Mouse (Mus musculus) stomach, postnatal 0 days (tissue): ENCODE results near the gene Kazn. TPM values are rescaled to one million over a fixed set of nuclear protein-coding genes. Genes with fewer than 3 reads are reported as not detected.

Experiments
- ATAC-seq: fragments of 200-750 bp; cut with Nextera tagmentation; 2 replicates; pipeline ENCODE4 v1.8.0; 2017; ENCODE audit not compliant: low FRiP score, low TSS enrichment
- DNase-seq: peaks from one replicate; pipeline ENCODE4 v3.0.0-alpha.2; 2016; ENCODE audit warnings: low spot score
- H3K27ac ChIP-seq: fragments of 300-500 bp; sonication (generic); replicated peaks from 2 replicates; pipeline ENCODE4 v1.5.1; 2014; ENCODE audit warnings: mild to moderate bottlenecking, control low read depth
- H3K27me3 ChIP-seq: fragments of 300-500 bp; sonication (generic); 2 replicates; pipeline ENCODE4 v1.6.1; 2014; ENCODE audit warnings: low read length; ENCODE audit not compliant: control insufficient read depth, insufficient read depth
- H3K36me3 ChIP-seq: fragments of 300-500 bp; sonication (generic); 2 replicates; pipeline ENCODE4 v1.6.1; 2014; ENCODE audit warnings: low read length, mixed read lengths; ENCODE audit not compliant: control insufficient read depth, insufficient read depth
- H3K4me1 ChIP-seq: fragments of 300-500 bp; sonication (generic); replicated peaks from 2 replicates; pipeline ENCODE4 v1.6.1; 2014; ENCODE audit warnings: antibody characterized with exemption; ENCODE audit not compliant: control insufficient read depth, insufficient read depth
- H3K4me2 ChIP-seq: fragments of 300-500 bp; sonication (generic); replicated peaks from 2 replicates; pipeline ENCODE4 v1.6.1; 2014; ENCODE audit warnings: low read depth, mild to moderate bottlenecking, control low read depth, moderate library complexity
- H3K4me3 ChIP-seq: fragments of 300-500 bp; sonication (generic); 2 replicates; pipeline ENCODE4 v1.5.1; 2014; ENCODE audit warnings: low read depth, low read length, control low read depth
- H3K9ac ChIP-seq: fragments of 300-500 bp; sonication (generic); 2 replicates; pipeline ENCODE4 v1.6.1; 2014; ENCODE audit warnings: mild to moderate bottlenecking, low read length, control low read depth, mixed read lengths
- H3K9me3 ChIP-seq: fragments of 300-500 bp; sonication (generic); 2 replicates; pipeline ENCODE4 v1.6.1; 2016; ENCODE audit warnings: low read length; ENCODE audit not compliant: control insufficient read depth
- CTCF ChIP-seq: IDR thresholded peaks from 2 replicates; pipeline ENCODE4 v1.5.1; 2016; ENCODE audit warnings: antibody characterized with exemption, low read depth, mild to moderate bottlenecking, moderate library complexity
- EP300 ChIP-seq: optimal IDR thresholded peaks from 2 replicates; pipeline ENCODE3; 2016; ENCODE audit warnings: antibody characterized with exemption
- WGBS: fragments of 180-500 bp; shearing (Covaris S2); extraction: QIAGEN DNeasy Blood & Tissue Kit; methylation state at CpG from one replicate; pipeline ENCODE4 v1.1.7; 2014; 5-methylcytosine and 5-hydroxymethylcytosine counted together
- polyA plus RNA-seq: library from polyadenylated mRNA; unstranded; fragments of >200 nt; fragmentation: Nextera tagmentation; extraction: Ambion mirVana; gene quantifications from 2 replicates; pipeline ENCODE4 v1.2.1, GENCODE M21; 2015

Kazn gene
- polyA plus RNA-seq, 1 experiment from 2014 or later, result 11.4 TPM

DNA sequence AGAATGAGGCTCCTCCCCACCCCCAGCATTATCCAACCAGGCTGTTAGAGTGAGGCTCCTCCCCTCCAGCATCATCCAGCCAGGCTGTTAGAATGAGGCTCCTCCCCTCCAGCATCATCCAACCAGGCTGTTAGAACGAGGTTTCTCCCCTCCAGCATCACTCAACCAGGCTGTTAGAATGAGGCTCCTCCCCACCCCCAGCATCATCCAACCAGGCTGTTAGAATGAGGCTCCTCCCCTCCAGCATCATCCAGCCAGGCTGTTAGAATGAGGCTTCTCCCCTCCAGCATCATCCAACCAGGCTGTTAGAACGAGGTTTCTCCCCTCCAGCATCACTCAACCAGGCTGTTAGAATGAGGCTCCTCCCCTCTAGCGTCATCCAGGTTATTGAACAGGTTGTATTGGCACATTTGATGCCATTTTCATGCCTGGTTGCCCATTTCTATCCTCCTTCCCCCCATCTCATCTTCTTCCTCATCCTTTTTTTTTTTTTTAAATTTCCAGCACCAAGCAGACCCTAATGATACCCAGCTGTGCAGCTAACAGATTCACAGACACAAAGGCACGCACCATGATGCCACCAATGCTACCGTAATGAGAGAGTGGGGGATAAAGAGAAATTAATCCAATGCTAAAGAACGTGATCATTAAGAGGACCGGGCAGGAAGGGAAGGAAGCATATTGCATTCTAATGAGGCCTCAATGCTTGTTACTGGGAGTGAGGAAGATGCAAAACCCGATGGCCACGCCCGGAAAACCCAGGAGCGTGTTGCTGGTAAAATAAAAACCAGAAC, 35.4 kb upstream of the Kazn start:
- ATAC-seq, result no peak
- H3K4me3 ChIP-seq, result no peak overlapping the region
- H3K4me2 ChIP-seq, result no peak overlapping the region
- TF ChIP-seq CTCF (no peak), EP300 (no peak)
- WGBS, result 79% methylated on average over 11 of the region's 11 CpGs
- no peak for DNase-seq
- no peaks in the 10 kb centered on the region for H3K27me3 ChIP-seq
- H3K36me3 ChIP-seq, result no peaks in the 10 kb centered on the region
- peaks cover 3% of the 10 kb centered on the region; the same call in 1 of the 2 replicates for H3K4me1 ChIP-seq
- no peak overlapping the region for H3K9ac ChIP-seq
- H3K27ac ChIP-seq, result no peak overlapping the region
- no peaks in the 10 kb centered on the region for H3K9me3 ChIP-seq

DNA sequence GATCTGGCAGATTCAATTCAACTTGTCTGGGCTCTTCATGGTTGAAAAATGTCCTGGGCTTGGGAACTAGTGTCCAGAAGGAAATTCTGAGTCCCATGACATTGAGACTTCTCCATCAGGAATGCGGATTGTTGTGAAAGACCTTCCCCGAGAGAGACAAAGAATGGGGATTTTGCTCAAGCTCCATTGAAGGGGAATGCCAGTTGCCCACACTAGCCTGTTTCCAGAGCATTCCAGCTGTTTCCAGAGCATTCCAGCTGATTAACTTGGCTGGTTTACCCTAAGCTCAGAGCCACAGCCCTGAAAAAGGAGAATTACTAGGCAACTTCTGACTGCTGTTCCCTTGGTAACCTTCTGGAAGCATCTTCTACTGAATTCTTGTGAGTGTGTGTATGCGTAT, 32.3 kb upstream of the Kazn start:
- no peak overlapping the region for H3K27ac ChIP-seq
- no peak for TF ChIP-seq EP300
- TF ChIP-seq CTCF, result no peak
- no peak overlapping the region for H3K9ac ChIP-seq
- no peaks in the 10 kb centered on the region for H3K27me3 ChIP-seq
- ATAC-seq, result no peak
- H3K4me1 ChIP-seq, result no peaks in the 10 kb centered on the region
- WGBS, result 79% methylated on average over 3 of the region's 3 CpGs
- H3K9me3 ChIP-seq, result no peaks in the 10 kb centered on the region
- no peaks in the 10 kb centered on the region for H3K36me3 ChIP-seq
- no peak overlapping the region for H3K4me2 ChIP-seq
- H3K4me3 ChIP-seq, result no peak overlapping the region
- DNase-seq, result no peak

GRCm38 (mm10) chr4:142267832-142268231, 28.6 kb upstream of the Kazn start:
- no peak for ATAC-seq
- WGBS, result 47% methylated on average over 3 of the region's 4 CpGs
- H3K4me1 ChIP-seq, result no peaks in the 10 kb centered on the region

DNA sequence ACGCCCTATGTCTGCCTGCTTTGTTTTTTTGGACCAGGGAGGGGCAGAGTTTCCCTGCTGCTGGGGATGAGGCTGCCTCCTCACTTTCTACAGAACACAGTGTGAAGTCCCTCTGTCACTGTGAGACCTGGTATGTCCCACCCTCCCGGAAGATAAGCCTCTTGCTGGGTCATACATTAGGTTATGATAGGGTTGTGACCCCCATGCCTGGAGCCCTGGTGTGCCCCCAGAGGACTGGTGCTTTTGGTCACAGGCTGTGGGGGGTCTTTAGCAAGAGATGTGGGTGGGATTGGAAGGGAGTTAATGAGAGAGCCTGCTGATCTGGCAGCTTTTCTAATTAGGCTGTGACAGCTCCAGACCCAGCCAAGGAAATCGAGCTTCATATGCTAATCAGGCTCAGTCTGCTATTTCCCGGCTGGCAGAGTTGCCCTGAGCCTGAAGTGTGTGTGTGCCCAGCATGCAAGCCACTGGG, 28.2 kb upstream of the Kazn start:
- Histone ChIP-seq H3K27ac (no peak overlapping the region), H3K4me3 (no peak overlapping the region), H3K27me3 (no peaks in the 10 kb centered on the region), H3K4me1 (no peaks in the 10 kb centered on the region), H3K9ac (no peak overlapping the region), H3K9me3 (no peaks in the 10 kb centered on the region), H3K36me3 (no peaks in the 10 kb centered on the region), H3K4me2 (no peak overlapping the region)
- WGBS, result 41% methylated on average over 4 of the region's 4 CpGs
- ATAC-seq (no peak), DNase-seq (no peak)
- TF ChIP-seq EP300 (no peak), CTCF (no peak)

More at GRCm38 (mm10) chr4:142267832-142268231, 28.6 kb upstream of the Kazn start:
- Histone ChIP-seq H3K36me3 (no peaks in the 10 kb centered on the region), H3K27ac (no peak overlapping the region), H3K4me2 (no peak overlapping the region), H3K9me3 (no peaks in the 10 kb centered on the region), H3K4me3 (no peak overlapping the region), H3K9ac (no peak overlapping the region), H3K27me3 (no peaks in the 10 kb centered on the region)
- no peak for TF ChIP-seq CTCF
- TF ChIP-seq EP300, result no peak
- no peak for DNase-seq

DNA sequence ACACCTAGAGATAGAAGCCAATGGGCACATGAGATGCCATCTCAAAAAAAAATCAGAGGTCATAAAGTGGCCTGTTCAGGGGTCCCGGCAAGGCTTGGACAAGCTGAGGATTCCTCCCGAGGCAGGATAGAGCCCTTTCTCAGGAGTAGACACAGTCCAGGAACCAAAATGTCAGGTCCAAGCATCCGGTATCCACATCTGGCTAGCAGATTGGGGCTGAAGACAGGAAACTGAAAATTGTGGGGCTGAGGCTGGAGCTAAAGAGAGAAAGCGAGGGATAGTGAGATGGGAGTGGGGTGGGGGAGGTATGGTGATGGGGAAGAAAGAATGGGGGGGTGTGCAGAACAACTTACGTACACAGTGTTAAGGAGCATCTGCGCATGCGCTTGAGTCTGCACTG, 25.1 kb upstream of the Kazn start:
- WGBS, result 91% methylated on average over 7 of the region's 7 CpGs
- H3K36me3 ChIP-seq, result no peaks in the 10 kb centered on the region
- no peak for ATAC-seq
- no peak overlapping the region for H3K9ac ChIP-seq
- no peak overlapping the region for H3K4me3 ChIP-seq
- TF ChIP-seq EP300 (no peak), CTCF (no peak)
- no peaks in the 10 kb centered on the region for H3K9me3 ChIP-seq
- H3K27ac ChIP-seq, result no peak overlapping the region
- H3K4me2 ChIP-seq, result no peak overlapping the region
- no peaks in the 10 kb centered on the region for H3K27me3 ChIP-seq
- H3K4me1 ChIP-seq, result no peaks in the 10 kb centered on the region
- no peak for DNase-seq

DNA sequence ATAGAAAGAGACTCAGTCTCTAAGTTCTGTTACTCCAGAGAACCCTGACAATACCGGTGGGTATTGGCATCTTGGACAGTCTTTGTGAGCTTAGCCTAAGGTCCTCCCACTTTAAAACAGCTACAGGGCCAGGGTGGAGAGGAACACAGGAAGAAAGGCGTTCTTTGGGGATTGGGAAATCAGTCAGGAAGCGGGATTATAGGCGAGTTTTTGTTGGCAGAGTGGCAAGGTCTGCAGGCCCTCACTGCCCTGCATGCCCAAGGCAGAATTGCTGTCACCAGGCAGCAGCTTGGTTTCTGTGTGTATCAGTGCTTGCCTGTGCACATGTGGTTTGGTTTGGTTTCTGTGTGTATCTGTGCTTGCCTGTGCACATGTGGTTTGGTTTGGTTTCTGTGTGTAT, 22.5 kb upstream of the Kazn start:
- H3K9ac ChIP-seq, result no peak overlapping the region
- 34% methylated on average over 4 of the region's 4 CpGs for WGBS

More for the DNA sequence above, 22.5 kb upstream of the Kazn start:
- Histone ChIP-seq H3K4me1 (no peaks in the 10 kb centered on the region), H3K9me3 (no peaks in the 10 kb centered on the region), H3K4me3 (no peak overlapping the region), H3K27me3 (no peaks in the 10 kb centered on the region), H3K4me2 (no peak overlapping the region), H3K27ac (no peak overlapping the region), H3K36me3 (no peaks in the 10 kb centered on the region)
- TF ChIP-seq CTCF (no peak), EP300 (no peak)
- DNase-seq, result no peak
- no peak for ATAC-seq
